Mouse (Mus musculus): ENCODE results near the gene Tyk2. TPM values are rescaled to one million over a fixed set of nuclear protein-coding genes. Genes with fewer than 3 reads are reported as not detected.

Tyk2 gene
- polyA plus RNA-seq, 1 experiment from 2014 or later, result 14.4 TPM

DNA sequence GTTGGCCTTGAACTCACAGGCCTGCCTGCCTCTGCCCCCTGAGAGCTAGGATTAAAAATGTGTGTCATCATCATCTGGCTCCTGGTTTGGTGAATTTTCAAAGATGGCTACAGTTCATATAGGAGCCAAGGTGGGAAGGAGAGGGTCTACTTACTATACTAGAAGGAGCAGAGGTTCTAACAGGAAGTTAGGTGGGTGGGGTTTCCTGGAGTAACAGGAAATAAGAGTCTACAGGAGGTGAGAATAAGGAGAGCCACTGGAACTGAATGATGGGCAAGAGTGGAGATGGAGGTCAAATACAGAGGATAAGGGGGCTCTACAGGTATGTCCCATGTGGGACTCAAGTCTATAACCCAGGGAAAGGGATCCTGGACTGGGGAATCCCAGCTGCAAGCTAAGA, 17.4 kb upstream of the Tyk2 start:
- H3K9ac ChIP-seq, result peak overlapping the region; percentile 87
- peak overlapping the region; percentile 91 for H3K4me2 ChIP-seq
- ATAC-seq (ENCODE audit: insufficient number of reproducible peaks, insufficient read depth, low FRiP score, low TSS enrichment, low read depth), result no peak
- no peaks in the 10 kb centered on the region for H3K9me3 ChIP-seq
- H3K4me3 ChIP-seq, result peak overlapping the region; percentile 78
- no peak overlapping the region for H3K27ac ChIP-seq
- peaks cover 34% of the 10 kb centered on the region for H3K36me3 ChIP-seq
- peaks cover 49% of the 10 kb centered on the region for H3K4me1 ChIP-seq
- no peaks in the 10 kb centered on the region for H3K27me3 ChIP-seq

DNA sequence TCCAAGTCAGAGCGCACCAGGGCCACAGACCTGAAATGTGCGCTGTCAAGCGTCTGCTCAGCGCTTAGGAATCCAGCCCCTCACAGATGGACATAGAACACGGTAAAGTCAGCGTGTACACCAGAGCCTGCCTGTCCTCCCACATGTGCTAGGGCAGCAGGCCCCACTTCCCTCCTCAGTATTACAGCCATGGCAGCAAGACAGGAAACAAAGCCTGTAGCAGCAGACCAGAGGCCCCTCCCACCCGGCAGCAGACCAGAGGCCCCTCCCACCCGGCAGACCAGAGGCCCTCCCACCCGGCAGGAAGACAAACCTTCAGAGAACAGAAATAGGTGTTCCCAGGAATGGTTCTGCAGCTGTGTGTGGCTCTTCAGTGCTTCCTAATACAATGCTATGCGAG, 15.7 kb upstream of the Tyk2 start:
- H3K9me3 ChIP-seq, result no peaks in the 10 kb centered on the region
- ATAC-seq (ENCODE audit: insufficient number of reproducible peaks, insufficient read depth, low FRiP score, low TSS enrichment, low read depth), result no peak
- H3K4me1 ChIP-seq, result peaks cover 37% of the 10 kb centered on the region
- no peak overlapping the region for H3K27ac ChIP-seq
- WGBS, result 45% methylated on average over 10 of the region's 10 CpGs
- H3K36me3 ChIP-seq, result peaks cover 51% of the 10 kb centered on the region
- H3K27me3 ChIP-seq, result no peaks in the 10 kb centered on the region
- H3K9ac ChIP-seq, result peak overlapping the region; percentile 65
- peak overlapping the region; percentile 13; the same call in 1 of the 2 replicates for H3K4me3 ChIP-seq
- H3K4me2 ChIP-seq, result peak overlapping the region; percentile 47

DNA sequence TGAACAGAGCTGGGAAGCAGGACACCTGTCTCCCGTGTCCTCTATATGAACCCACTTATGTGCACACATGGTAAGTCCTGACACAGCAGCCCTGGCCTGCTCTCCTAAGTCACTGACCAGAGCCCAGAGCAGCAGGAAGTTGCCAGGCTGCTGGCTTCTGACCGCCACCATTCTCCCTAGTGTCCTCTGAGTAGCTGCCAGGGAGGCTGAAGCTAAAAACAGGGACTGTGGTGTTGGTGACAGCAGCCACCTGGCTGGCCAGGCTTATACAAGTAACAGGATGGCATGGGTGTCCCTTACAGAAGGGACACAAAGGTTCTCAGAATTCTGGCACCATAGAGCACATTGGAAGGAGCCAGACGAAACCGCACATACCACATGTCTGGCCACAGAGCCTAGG, 14.4 kb upstream of the Tyk2 start:
- H3K9me3 ChIP-seq, result no peaks in the 10 kb centered on the region
- H3K27ac ChIP-seq, result no peak overlapping the region
- H3K4me2 ChIP-seq, result no peak overlapping the region
- no peaks in the 10 kb centered on the region for H3K27me3 ChIP-seq
- H3K9ac ChIP-seq, result no peak overlapping the region
- peaks cover 64% of the 10 kb centered on the region for H3K36me3 ChIP-seq
- no peak overlapping the region for H3K4me3 ChIP-seq
- 91% methylated on average over 4 of the region's 4 CpGs for whole genome bisulfite sequencing
- no peak for ATAC-seq (ENCODE audit: insufficient number of reproducible peaks, insufficient read depth, low FRiP score, low TSS enrichment, low read depth)
- peaks cover 37% of the 10 kb centered on the region for H3K4me1 ChIP-seq

DNA sequence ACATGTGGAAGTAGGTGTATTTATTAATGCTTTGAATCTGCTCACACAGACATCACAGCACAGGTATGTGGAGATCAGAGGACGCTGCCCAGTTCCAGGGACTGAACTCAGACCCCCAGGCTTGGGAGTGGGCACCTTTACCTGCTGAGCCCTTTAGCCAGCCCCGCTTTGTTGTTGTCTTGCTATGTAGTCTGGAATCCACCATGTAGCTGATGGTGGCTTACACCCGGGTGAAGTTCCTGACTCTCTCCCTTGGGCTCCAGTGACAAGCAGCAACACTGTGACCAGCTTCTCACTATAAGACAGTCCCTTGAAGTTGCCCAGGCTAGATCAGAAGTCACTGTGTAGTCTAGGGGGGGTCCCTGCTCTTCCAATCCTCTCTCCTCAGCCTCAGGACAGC, 13.3 kb upstream of the Tyk2 start:
- Histone ChIP-seq H3K4me3 (no peak overlapping the region), H3K4me1 (peaks cover 33% of the 10 kb centered on the region), H3K4me2 (no peak overlapping the region), H3K9ac (no peak overlapping the region), H3K27me3 (no peaks in the 10 kb centered on the region), H3K36me3 (peaks cover 75% of the 10 kb centered on the region), H3K9me3 (no peaks in the 10 kb centered on the region), H3K27ac (no peak overlapping the region)
- WGBS, result 95% methylated on average over 3 of the region's 3 CpGs
- no peak for ATAC-seq (ENCODE audit: insufficient number of reproducible peaks, insufficient read depth, low FRiP score, low TSS enrichment, low read depth)

DNA sequence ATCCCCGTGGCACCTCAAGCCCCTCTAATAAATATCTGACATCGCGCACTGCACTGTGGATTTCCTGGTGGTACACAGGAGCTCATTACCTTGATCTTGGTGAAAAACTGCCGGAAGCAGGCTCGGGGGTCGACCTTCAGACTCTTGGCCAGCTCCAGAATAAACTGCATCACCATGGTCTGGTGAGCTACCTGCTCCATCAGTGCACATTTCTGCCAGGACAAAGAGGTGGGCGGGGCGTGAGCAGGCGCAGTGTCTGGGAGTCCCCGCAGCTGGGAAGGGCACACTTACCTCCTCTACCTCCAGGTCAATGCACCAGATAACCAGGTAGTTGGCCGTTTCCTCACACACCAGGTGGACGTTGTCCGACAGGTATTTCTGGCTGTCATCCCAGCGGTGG, 10.9 kb upstream of the Tyk2 start:
- Histone ChIP-seq H3K4me3 (no peak overlapping the region), H3K27me3 (no peaks in the 10 kb centered on the region), H3K4me2 (no peak overlapping the region), H3K36me3 (peaks cover 94% of the 10 kb centered on the region), H3K4me1 (peaks cover 10% of the 10 kb centered on the region), H3K27ac (no peak overlapping the region), H3K9me3 (no peaks in the 10 kb centered on the region), H3K9ac (no peak overlapping the region)
- ATAC-seq (ENCODE audit: insufficient number of reproducible peaks, insufficient read depth, low FRiP score, low TSS enrichment, low read depth), result no peak
- 91% methylated on average over 14 of the region's 14 CpGs for WGBS

DNA sequence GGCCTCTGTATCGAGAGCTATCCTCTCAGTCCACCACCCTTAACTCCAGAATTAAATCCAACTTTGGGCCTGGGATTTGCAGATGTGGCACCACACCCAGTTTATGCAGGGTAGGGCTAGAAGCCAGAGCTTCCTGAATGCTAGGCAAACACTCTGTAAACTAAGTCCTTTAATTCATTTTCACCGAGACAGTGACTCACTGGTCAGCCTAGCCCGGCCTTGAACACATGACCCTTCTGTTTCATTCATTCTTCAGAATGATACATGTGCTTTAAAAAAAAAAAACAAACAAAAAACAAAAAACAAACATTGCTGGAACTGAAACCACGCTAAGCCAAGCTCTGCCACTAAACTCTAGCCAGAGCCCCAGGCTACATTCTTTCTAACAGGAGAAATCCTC, 7.3 kb upstream of the Tyk2 start:
- no peaks in the 10 kb centered on the region for H3K4me1 ChIP-seq
- H3K27me3 ChIP-seq, result no peaks in the 10 kb centered on the region
- no peak for ATAC-seq (ENCODE audit: insufficient number of reproducible peaks, insufficient read depth, low FRiP score, low TSS enrichment, low read depth)
- WGBS, result 81% methylated on average over 4 of the region's 4 CpGs
- H3K4me2 ChIP-seq, result no peak overlapping the region
- H3K4me3 ChIP-seq, result no peak overlapping the region
- H3K36me3 ChIP-seq, result peaks cover 61% of the 10 kb centered on the region
- H3K9me3 ChIP-seq, result no peaks in the 10 kb centered on the region
- no peak overlapping the region; the same call in 1 of the 2 replicates for H3K9ac ChIP-seq
- no peak overlapping the region for H3K27ac ChIP-seq

DNA sequence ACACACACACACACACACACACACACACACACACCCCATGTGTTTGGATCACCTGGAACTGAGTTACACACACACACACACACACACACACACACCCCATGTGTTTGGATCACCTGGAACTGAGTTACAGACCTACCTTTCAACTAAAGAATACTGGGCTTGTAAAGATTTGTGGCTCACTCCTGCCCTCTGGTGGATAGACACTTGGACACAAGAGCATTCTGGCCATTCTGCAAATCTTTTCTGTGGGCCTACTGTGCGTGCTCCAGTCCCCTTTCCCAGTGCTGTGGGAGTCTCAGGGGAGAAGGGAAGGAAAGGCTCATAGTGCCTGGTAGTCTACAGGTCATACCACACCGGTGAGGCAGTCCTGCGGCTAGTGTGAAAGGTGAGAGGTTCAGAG, 6.2 kb upstream of the Tyk2 start:
- H3K27ac ChIP-seq, result no peak overlapping the region
- ATAC-seq (ENCODE audit: insufficient number of reproducible peaks, insufficient read depth, low FRiP score, low TSS enrichment, low read depth), result no peak
- no peak overlapping the region for H3K4me2 ChIP-seq
- no peak overlapping the region for H3K9ac ChIP-seq
- H3K36me3 ChIP-seq, result peaks cover 50% of the 10 kb centered on the region
- no peaks in the 10 kb centered on the region for H3K4me1 ChIP-seq
- 61% methylated on average over 3 of the region's 3 CpGs for WGBS
- H3K9me3 ChIP-seq, result no peaks in the 10 kb centered on the region
- H3K27me3 ChIP-seq, result no peaks in the 10 kb centered on the region
- no peak overlapping the region for H3K4me3 ChIP-seq

DNA sequence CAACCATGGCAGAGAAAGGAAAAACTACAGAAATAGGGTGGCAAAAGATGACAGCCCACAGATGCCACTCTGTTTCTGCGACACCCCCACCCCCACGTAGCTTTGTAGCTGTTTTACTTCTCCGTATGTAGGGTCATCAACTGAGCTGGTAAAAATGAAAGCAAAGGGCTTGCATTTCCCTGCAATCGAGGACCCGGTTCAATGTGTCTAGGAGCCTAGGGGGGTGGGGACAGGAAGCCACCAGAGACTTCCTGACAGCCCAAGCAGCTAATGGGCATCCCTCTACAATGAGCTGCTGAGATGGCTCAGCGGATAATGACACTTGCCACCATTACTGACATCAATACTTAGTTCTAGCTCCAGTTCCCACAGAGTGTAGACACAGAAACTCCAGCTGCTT, 5.4 kb upstream of the Tyk2 start:
- no peaks in the 10 kb centered on the region for H3K9me3 ChIP-seq
- H3K4me2 ChIP-seq, result no peak overlapping the region
- H3K4me1 ChIP-seq, result no peaks in the 10 kb centered on the region
- H3K36me3 ChIP-seq, result peaks cover 41% of the 10 kb centered on the region
- no peak for ATAC-seq (ENCODE audit: insufficient number of reproducible peaks, insufficient read depth, low FRiP score, low TSS enrichment, low read depth)
- H3K27me3 ChIP-seq, result no peaks in the 10 kb centered on the region
- H3K4me3 ChIP-seq, result no peak overlapping the region
- no peak overlapping the region for H3K27ac ChIP-seq
- no peak overlapping the region for H3K9ac ChIP-seq
- WGBS, result 83% methylated on average over 6 of the region's 6 CpGs

DNA sequence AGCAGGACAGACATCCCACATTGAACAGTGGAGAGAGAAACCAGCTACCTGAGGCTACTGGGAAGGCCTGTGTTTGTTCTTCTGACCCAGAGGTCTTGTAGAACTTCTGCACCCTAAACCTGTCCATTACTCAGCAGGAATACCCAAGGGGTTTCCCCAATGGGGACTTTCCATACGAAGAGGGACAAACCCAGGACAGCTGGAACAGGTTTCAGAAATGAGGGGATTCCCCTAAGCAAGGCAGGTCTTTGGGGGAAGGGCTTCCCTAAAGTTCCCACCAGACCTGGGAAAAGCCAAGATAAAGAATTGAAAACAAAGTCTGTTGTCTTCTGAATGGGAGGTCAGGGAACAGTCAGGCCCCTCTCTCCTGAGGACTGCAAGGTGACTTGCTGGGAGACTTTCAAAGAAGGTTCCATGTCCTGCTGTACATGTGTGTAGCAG, 4.9 kb upstream of the Tyk2 start:
- Histone ChIP-seq H3K9ac (no peak overlapping the region), H3K4me3 (no peak overlapping the region), H3K36me3 (peaks cover 37% of the 10 kb centered on the region), H3K27ac (no peak overlapping the region), H3K4me2 (no peak overlapping the region), H3K4me1 (no peaks in the 10 kb centered on the region), H3K9me3 (no peaks in the 10 kb centered on the region), H3K27me3 (no peaks in the 10 kb centered on the region)
- no peak for ATAC-seq (ENCODE audit: insufficient number of reproducible peaks, insufficient read depth, low FRiP score, low TSS enrichment, low read depth)
- whole genome bisulfite sequencing, result 42% methylated on average over 1 of the region's 1 CpGs

DNA sequence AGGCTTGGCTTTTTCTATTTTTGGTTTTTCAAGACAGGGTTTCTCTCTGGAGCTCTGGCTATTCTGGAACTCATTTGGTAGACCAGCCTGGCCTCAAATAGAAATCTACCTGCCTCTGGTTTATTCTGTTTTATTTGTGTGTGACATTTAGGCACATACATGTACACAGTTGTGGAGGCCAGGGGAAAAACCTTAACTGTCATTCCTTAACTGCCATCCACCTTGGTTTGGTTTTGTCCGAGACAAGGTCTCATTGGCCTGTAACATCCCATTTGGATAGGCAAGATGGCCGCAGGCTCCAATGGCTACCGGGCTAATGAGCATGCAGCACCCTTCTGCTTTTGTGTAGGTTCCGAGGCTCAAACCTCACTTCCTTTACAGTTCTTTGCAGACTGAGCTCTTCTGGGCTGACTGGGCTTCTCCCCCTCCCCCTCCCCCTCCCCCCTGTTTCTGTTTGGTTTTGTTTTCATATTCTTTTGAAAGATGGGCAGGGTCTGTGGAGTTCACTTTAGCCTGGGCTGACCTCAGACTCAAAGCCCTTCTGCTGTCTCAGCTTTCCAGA, 4.4 kb upstream of the Tyk2 start:
- ATAC-seq (ENCODE audit: insufficient number of reproducible peaks, insufficient read depth, low FRiP score, low TSS enrichment, low read depth), result no peak
- Histone ChIP-seq H3K4me3 (no peak overlapping the region), H3K4me1 (peaks cover 3% of the 10 kb centered on the region), H3K27ac (no peak overlapping the region), H3K9me3 (no peaks in the 10 kb centered on the region), H3K36me3 (peaks cover 32% of the 10 kb centered on the region), H3K9ac (no peak overlapping the region), H3K27me3 (no peaks in the 10 kb centered on the region), H3K4me2 (no peak overlapping the region)
- WGBS, result 75% methylated on average over 4 of the region's 4 CpGs

DNA sequence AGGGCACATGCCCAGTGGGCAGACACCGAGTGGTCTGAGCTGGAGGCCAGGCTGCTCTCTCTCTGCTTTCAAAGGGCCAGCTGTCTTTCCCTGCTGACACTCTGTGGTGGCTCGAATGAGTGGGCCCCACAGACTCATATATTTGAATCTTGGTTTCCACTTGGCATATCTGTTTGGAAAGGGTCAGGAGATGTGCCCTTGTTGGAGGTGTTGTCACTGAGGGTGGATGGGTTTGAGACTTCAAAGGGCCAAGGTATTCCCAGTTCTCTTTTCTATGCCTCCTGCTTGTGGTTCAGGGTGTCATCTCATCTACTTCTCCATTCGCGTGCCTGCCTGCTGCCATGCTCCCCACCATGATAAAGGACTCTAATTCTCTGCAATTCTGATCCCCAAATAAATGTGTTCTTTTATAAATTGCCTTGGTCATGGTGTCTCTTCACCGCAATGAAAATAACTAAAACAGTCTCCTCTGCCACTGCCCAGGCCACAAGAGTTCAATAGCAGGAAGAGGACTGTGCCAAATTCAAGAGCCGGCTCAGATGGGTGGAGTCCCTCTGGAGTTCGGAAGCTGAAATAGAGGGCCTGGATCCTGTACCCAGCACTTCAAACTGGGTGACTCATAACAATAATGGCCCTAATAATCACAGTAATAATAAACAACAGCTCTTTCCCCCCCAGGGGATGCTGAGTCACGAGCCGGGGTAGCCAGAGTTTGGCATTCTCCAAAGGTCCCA, 3.7 kb upstream of the Tyk2 start:
- 71% methylated on average over 9 of the region's 9 CpGs for WGBS
- peaks cover 7% of the 10 kb centered on the region for H3K4me1 ChIP-seq
- no peaks in the 10 kb centered on the region for H3K9me3 ChIP-seq
- ATAC-seq (ENCODE audit: insufficient number of reproducible peaks, insufficient read depth, low FRiP score, low TSS enrichment, low read depth), result no peak
- H3K27ac ChIP-seq, result no peak overlapping the region
- peaks cover 25% of the 10 kb centered on the region for H3K36me3 ChIP-seq
- no peak overlapping the region for H3K4me2 ChIP-seq
- no peaks in the 10 kb centered on the region for H3K27me3 ChIP-seq
- no peak overlapping the region for H3K9ac ChIP-seq
- H3K4me3 ChIP-seq, result no peak overlapping the region

DNA sequence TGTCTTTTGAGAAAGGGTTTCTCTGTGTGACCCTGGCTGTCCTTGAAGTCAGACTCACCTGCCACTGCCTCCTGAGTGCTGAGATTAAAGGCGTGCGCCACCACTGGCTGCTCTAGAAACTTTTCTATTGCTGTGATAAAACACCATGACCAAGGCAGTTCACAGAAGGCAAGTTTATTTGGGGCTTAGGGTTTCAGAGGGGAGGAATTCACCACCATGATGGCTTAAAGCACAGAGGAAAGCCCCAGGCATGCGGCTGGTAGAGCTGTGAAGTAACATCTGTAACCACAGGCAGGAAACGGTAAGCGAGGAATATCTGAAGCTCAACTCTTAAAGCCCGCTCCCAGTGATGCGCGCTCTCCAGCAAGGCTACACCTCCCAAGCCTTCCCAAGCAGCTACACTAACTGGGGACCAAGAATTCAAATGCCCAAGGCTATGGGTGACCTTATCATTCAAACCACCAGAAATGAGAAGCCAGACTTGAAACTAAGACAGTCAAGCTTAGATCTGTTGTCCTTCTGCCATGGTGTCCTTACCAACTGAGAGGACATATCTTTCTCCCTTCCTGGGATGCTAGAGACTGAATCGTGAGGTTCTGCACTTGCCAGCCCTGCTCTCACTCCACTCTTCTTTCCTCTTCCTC, 2.1 kb upstream of the Tyk2 start:
- Histone ChIP-seq H3K27ac (no peak overlapping the region), H3K4me2 (no peak overlapping the region), H3K9me3 (no peaks in the 10 kb centered on the region), H3K27me3 (no peaks in the 10 kb centered on the region), H3K9ac (no peak overlapping the region), H3K4me3 (no peak overlapping the region), H3K4me1 (peaks cover 7% of the 10 kb centered on the region), H3K36me3 (peaks cover 12% of the 10 kb centered on the region)
- 74% methylated on average over 9 of the region's 9 CpGs for WGBS
- ATAC-seq (ENCODE audit: insufficient number of reproducible peaks, insufficient read depth, low FRiP score, low TSS enrichment, low read depth), result no peak

Measured in embryonic facial prominence, embryonic 13.5 days (tissue).